Comparison of ENCODE assay signal across 21 mouse cellular contexts in the genomic region with DNA sequence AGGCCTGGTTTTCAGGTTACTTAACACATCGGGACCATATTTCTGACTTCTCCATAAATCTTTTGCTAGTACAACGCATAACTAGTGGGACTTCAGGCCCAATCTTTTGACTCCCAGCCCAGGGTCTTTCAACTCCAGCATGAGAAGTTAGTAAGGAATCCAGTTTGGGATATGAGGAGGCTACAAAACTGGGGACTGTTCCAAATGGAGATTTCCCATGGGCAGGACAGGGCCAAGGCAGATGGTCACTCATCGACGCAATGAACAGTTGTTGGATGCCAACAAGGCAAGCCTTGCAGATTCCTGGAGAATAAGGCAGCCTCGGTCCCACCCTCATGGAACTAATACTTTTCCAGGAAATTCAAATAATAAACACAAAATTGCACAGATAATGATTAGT.
DNase-seq lines count a peak whose midpoint lies in the region; ATAC-seq lines count a peak whose summit lies in the region.
"Had no signal": no experiment of that assay in that cellular context is flagged by ENCODE, and none has a peak within 500 bp of the region (broad histone marks: within the 10 kb centered on the region; RNA-seq: fewer than 3 reads in every experiment).

No protein-coding gene starts in this region.

- no peak overlapping the region for H3K9ac ChIP-seq in heart, embryonic 12.5 days
- H3K9ac ChIP-seq: forebrain, embryonic 13.5 days; heart, embryonic 13.5 days; hindbrain, embryonic 12.5 days; limb, embryonic 13.5 days; liver, embryonic 14.5 days; lung, embryonic 15.5 days had no signal

- intact Hi-C loops in heart, postnatal 25 days (cut with DNase I): no loop called here

- H3K4me1 ChIP-seq in heart, embryonic 12.5 days (replicated peaks): peaks cover 26% of the 10 kb centered on the region
- H3K4me1 ChIP-seq: forebrain, embryonic 13.5 days; hindbrain, embryonic 12.5 days had no signal

- H3K9me3 ChIP-seq in heart, embryonic 12.5 days (replicated peaks): no peaks in the 10 kb centered on the region
- H3K9me3 ChIP-seq: forebrain, embryonic 13.5 days; G1E; heart, embryonic 13.5 days; hindbrain, embryonic 12.5 days; limb, embryonic 13.5 days; lung, embryonic 15.5 days had no signal

- H3K27ac ChIP-seq in heart, embryonic 12.5 days (ENCODE audit: poor library complexity, severe bottlenecking): no peak overlapping the region
- H3K27ac ChIP-seq: forebrain, embryonic 13.5 days; hindbrain, embryonic 12.5 days; limb, embryonic 13.5 days; liver, embryonic 14.5 days; lung, embryonic 15.5 days had no signal

- no peak for ATAC-seq in heart, embryonic 12.5 days (ENCODE audit: insufficient number of reproducible peaks, low FRiP score)
- no peak for ATAC-seq in megakaryocyte, adult 5-6 weeks (ENCODE audit: poor library complexity, severe bottlenecking)
- ATAC-seq: forebrain, embryonic 13.5 days had no signal

- DNase-seq in heart, adult 11 months: peak; percentile 98
- DNase-seq in NIH3T3 (ENCODE audit: low read depth): peak; percentile 28
- DNase-seq in gastrocnemius, postnatal 25 days: peak; percentile 59
- peak; percentile 48 for DNase-seq in heart, postnatal 25 days (ENCODE audit: low spot score)
- no peak for DNase-seq in adrenal gland, adult 2 months
- DNase-seq in layer of hippocampus, adult 9-11 months: no peak
- DNase-seq: cerebellum, adult 18-20 months; kidney, adult 8-10 months; kidney, postnatal 36 days; midbrain, embryonic 14.5 days; thymus, adult 18-20 months had no signal

- H3K4me2 ChIP-seq in heart, embryonic 12.5 days: no peak overlapping the region
- H3K4me2 ChIP-seq: forebrain, embryonic 13.5 days; heart, embryonic 13.5 days; hindbrain, embryonic 12.5 days; limb, embryonic 13.5 days; lung, embryonic 15.5 days had no signal

- no peaks in the 10 kb centered on the region for H3K36me3 ChIP-seq in heart, embryonic 12.5 days
- H3K36me3 ChIP-seq: G1E; heart, embryonic 13.5 days; hindbrain, embryonic 12.5 days; limb, embryonic 13.5 days; lung, embryonic 15.5 days had no signal

- 87% methylated on average over 5 of the region's 5 CpGs for WGBS in heart, embryonic 12.5 days

- peaks cover 13% of the 10 kb centered on the region; the same call in 1 of the 2 replicates for H3K27me3 ChIP-seq in heart, embryonic 12.5 days (replicated peaks)
- H3K27me3 ChIP-seq: forebrain, embryonic 13.5 days; hindbrain, embryonic 12.5 days; lung, embryonic 15.5 days had no signal

- H3K4me3 ChIP-seq in heart, embryonic 12.5 days: no peak overlapping the region
- H3K4me3 ChIP-seq: forebrain, embryonic 13.5 days; heart, embryonic 13.5 days; hindbrain, embryonic 12.5 days; limb, embryonic 13.5 days; lung, embryonic 15.5 days; myocyte had no signal

Comparison
In these comparisons a context has a peak if more than half of its experiments do, and no peak if none do; other contexts are left out.
1. DNase-seq: peak in heart, adult 11 months (single experiment), NIH3T3 (single experiment), gastrocnemius, postnatal 25 days (single experiment) and heart, postnatal 25 days (single experiment); none in adrenal gland, adult 2 months (single experiment) and layer of hippocampus, adult 9-11 months (single experiment).